Mouse (Mus musculus): ENCODE data around the gene Rad51b.

DNA sequence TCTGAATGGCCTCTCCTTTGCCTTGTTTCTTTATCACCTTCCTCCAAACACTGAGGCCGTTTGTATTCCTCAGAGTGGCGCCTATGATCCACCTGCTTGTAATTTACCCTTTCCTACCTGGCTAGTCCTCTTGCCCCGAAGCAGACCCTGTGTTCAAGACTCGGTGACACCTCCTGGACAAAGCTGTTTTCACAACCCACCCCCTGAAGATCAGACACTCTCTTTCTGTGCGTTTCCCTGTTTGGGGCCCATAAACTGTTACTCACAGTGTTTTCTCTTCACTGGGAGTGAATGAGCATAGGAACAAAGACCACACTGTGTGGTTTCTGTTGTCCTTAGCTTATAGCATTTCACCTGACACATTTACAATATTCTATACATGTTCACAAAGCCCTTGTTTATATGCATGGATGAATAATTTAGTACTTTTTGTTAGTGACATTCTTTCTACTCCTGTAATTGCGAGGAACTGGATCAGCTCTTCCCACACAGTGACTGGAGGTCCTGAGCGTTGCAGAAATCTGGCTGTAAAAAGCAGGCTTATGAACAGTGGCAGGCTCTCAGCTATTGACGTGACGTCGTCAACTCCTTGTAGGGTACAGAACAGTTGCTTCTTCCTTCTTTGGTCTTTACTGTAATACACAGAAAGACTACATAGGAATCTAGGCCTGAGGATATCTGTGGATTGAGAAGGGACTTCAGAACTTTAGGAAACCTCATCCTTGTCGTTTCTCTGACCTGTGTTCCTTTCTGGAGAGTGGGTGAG lies 408.6 kb downstream of the Rad51b start:
- no peak for TF ChIP-seq CTCF (conservative IDR thresholded peaks at IDR 0.05; ENCODE audit: low read length)
- TF ChIP-seq NANOG (IDR thresholded peaks at IDR 0.05; ENCODE audit: borderline replicate concordance, low read length), result no peak

Data from E14TG2a.4 (cell line).